Mouse (Mus musculus): ENCODE measurements at regions not wholly inside any gene's neighbourhood (a gene's known extent, or its start where the extent isn't known, plus 50 kb on each side); places are given as distances from the start of the nearest gene placed in this dataset.

DNA sequence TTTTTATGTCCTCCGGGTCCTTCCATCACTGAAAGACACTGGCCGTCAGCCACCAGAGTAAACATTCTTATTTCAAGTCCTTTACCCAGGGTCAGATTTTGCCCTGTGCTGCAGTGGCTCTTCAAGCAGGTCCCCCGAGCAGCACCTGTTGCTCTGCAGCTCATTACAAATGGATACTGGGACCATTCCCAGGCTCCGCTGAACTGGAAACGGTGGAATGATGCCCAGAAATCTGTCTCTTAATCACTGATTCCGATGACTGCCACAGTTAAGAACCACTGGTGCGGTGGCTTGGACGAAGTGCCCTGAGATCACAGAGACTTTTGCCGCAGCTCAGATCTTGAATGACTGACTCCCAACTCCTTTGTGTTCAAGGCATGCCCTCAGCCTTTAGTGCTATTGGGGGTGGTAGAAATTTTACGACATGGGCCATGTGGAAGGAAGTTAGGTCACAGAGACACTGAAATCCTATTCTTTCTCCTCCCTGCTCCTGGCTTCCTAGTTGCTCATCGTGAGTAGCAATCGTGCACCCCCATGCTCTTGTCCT, 179.6 kb upstream of the Prickle1 start:
- 83% methylated on average over 12 of the region's 12 CpGs for WGBS
- H3K4me3 ChIP-seq: no peak overlapping the region
- H3K27ac ChIP-seq: peak overlapping the region; percentile 36; the same call in 1 of the 2 replicates
- no peaks in the 10 kb centered on the region for H3K9me3 ChIP-seq (replicated peaks)
- H3K27me3 ChIP-seq (ENCODE audit: low read depth, poor library complexity, severe bottlenecking): no peaks in the 10 kb centered on the region
- no peaks in the 10 kb centered on the region for H3K36me3 ChIP-seq
- H3K4me1 ChIP-seq: peaks cover 8% of the 10 kb centered on the region
- no peak for DNase-seq (ENCODE audit: low spot score)

DNA sequence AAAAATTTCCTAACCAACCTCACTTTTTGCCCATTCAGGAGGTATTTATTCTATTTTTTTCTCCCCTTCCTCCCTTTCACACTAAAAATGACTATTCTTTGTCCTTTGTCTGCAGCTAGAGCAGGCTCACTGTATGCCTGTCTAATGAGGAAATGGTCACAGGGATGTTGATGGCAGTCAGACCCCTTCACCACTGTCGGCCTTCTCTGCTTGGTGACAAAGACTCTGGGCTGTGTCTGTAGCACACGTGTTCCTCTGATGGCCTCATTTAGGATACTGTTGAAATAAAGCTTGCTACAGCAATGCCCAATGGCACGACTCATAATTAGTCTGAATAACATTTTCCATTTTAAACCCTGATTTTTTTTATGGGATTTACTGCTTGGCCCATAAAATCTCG, 178.6 kb upstream of the Prickle1 start:
- 90% methylated on average over 4 of the region's 4 CpGs for WGBS
- Histone ChIP-seq H3K27me3 (ENCODE audit: low read depth, poor library complexity, severe bottlenecking) (no peaks in the 10 kb centered on the region), H3K36me3 (no peaks in the 10 kb centered on the region), H3K4me3 (no peak overlapping the region), H3K4me1 (peaks cover 13% of the 10 kb centered on the region), H3K9me3 (replicated peaks) (no peaks in the 10 kb centered on the region), H3K27ac (no peak overlapping the region)
- no peak for DNase-seq (ENCODE audit: low spot score)

DNA sequence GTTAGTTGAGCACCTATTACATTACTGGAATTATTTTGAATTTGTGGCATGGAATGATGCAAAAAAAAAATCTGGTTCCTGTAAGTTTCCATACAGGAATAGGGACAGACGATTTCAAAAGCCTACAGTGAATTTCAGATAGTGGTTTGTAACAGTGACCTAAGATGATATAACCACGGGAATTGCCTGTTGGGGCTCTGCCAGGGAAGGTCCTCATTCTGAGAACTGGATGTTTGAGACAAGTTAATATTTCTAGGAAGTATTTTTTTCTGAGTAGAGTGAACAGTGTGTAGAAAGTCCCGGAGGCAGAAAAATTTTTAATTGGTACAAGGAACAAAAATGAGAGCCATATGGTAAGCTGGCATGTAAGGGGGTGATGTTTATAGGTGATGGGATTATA, 171.3 kb upstream of the Prickle1 start:
- Histone ChIP-seq H3K27me3 (ENCODE audit: low read depth, poor library complexity, severe bottlenecking) (0 out of 2 replicates have a peak, but pooled peaks cover 8% of the 10 kb centered on the region), H3K9me3 (replicated peaks) (no peaks in the 10 kb centered on the region), H3K36me3 (no peaks in the 10 kb centered on the region), H3K4me1 (peaks cover 9% of the 10 kb centered on the region; the same call in 1 of the 2 replicates), H3K4me3 (no peak overlapping the region), H3K27ac (no peak overlapping the region)
- 88% methylated on average over 3 of the region's 3 CpGs for WGBS
- no peak for DNase-seq (ENCODE audit: low spot score)

DNA sequence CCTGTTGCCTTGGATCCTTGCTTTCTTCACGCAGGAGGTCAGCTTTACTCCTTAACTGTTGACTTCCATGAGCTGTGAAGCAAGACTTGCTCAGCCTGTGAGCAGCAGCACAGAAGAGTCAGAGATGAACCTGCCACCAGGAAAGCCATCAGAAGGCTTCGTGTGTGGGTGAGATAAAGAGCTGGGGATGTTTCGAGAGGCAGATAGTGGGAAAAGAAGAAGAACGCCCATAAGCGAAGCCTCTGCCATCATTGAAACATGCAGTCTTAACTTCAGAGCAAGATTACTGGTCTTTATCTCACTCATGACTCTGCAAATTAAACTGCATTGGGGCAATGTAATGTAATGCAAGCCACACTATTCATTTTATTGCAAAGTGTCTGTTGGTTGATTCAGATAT, 167.4 kb upstream of the Prickle1 start:
- WGBS: 90% methylated on average over 5 of the region's 5 CpGs
- H3K9me3 ChIP-seq (replicated peaks): no peaks in the 10 kb centered on the region
- no peak for DNase-seq (ENCODE audit: low spot score)
- no peaks in the 10 kb centered on the region for H3K36me3 ChIP-seq
- no peak overlapping the region for H3K4me3 ChIP-seq
- 0 out of 2 replicates have a peak, but pooled peaks cover 8% of the 10 kb centered on the region for H3K27me3 ChIP-seq (ENCODE audit: low read depth, poor library complexity, severe bottlenecking)
- H3K27ac ChIP-seq: no peak overlapping the region
- peaks cover 4% of the 10 kb centered on the region; the same call in 1 of the 2 replicates for H3K4me1 ChIP-seq

DNA sequence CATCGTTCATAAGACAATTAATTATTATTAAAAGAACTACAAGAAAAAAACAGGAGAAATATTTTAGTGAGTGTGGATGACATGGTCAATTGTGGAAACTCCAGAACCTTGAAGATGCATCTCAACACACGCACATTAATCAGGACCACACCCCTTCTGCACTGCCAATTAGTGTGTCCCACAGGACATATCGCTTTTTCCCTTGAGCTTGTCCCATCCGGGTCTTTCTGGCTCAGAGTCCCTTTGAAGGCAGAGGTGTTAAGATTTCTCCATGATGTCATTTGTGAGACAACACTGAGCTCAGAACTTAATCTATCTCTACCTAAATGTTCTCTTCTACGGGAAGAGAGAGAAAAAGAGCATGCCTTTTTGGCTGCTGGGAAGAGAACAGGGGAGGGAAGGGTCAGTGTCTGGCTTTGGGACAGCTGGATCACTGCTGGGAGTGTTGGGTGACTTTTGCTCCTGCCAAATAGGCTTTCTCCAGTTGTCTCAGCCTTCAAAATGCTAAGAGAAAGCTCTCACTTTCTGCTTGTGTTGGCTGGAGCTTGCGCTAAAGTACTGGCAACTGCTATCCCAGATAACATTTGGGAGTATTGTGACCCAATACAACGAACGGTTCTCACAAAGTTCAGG, 162.6 kb upstream of the Prickle1 start:
- Histone ChIP-seq H3K27me3 (ENCODE audit: low read depth, poor library complexity, severe bottlenecking) (no peaks in the 10 kb centered on the region), H3K36me3 (no peaks in the 10 kb centered on the region), H3K9me3 (replicated peaks) (no peaks in the 10 kb centered on the region), H3K4me3 (no peak overlapping the region), H3K4me1 (peaks cover 3% of the 10 kb centered on the region; the same call in 1 of the 2 replicates), H3K27ac (no peak overlapping the region)
- WGBS: 89% methylated on average over 8 of the region's 8 CpGs
- no peak for DNase-seq (ENCODE audit: low spot score)

DNA sequence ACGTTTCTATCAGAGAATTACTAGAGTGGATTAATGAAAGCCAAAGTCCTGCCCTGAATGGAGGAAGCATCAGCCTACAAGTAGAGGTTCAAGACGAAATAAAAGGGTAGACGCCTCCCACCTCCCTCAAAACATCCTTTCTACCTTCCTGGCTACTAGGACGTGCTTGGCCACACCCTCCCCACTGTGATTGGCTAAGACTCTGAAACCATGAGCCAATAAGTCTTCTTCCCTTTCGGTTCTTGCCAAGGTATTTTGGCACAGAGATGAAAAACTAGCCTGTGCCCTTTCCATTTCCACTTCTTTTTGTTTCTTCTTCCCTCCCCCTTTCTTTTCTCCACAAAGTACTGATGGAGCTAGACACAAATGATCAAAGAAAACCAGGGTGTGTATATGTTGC, 160.3 kb upstream of the Prickle1 start:
- Histone ChIP-seq H3K4me3 (no peak overlapping the region), H3K27ac (no peak overlapping the region), H3K4me1 (peaks cover 7% of the 10 kb centered on the region), H3K9me3 (replicated peaks) (no peaks in the 10 kb centered on the region), H3K27me3 (ENCODE audit: low read depth, poor library complexity, severe bottlenecking) (no peaks in the 10 kb centered on the region), H3K36me3 (no peaks in the 10 kb centered on the region)
- 81% methylated on average over 5 of the region's 5 CpGs for WGBS
- no peak for DNase-seq (ENCODE audit: low spot score)

DNA sequence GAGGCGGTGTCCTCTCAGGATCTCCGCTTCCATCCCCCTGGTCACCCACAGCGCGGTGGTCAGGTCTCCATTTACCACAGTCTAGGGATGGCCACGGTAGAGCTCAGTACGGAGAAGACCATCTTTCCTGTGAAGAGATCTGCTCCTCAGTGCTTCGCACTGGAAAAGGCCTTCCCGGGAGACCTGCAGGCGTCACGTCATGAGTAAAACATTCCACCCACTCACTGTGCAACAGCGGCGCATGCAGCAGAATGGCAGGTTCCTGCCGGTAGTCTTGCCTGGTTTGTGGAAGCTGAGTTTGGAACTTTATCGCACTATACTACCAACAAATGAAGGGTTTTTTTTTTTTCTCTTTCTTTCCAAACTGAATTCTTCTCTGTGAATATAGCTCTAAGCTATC, 156.1 kb upstream of the Prickle1 start:
- H3K4me3 ChIP-seq: no peak overlapping the region
- no peaks in the 10 kb centered on the region for H3K27me3 ChIP-seq (ENCODE audit: low read depth, poor library complexity, severe bottlenecking)
- H3K9me3 ChIP-seq (replicated peaks): no peaks in the 10 kb centered on the region
- no peaks in the 10 kb centered on the region for H3K36me3 ChIP-seq
- no peak overlapping the region for H3K27ac ChIP-seq
- no peak for DNase-seq (ENCODE audit: low spot score)
- 90% methylated on average over 14 of the region's 14 CpGs for WGBS
- H3K4me1 ChIP-seq: peaks cover 10% of the 10 kb centered on the region

DNA sequence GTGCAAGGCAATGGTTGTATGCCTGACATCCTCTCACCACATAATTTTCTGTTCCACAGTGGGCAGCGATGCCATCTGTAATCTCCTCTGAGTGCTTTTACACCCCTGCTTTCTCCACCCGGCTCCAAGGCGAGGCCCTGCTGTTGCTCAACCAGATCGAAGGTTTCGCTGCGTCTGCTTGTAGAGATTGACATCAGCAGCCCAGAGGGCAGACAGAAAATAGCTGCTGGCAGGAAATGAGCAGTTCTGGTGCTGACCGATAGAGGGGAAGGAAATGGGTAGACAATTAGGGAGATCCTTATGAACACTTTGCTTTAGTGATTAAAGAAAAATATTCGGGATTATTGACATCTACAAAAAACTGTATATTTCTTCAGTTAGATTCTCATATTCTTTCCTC, 155.3 kb upstream of the Prickle1 start:
- H3K27me3 ChIP-seq (ENCODE audit: low read depth, poor library complexity, severe bottlenecking): no peaks in the 10 kb centered on the region
- 29% methylated on average over 8 of the region's 8 CpGs for WGBS

DNA sequence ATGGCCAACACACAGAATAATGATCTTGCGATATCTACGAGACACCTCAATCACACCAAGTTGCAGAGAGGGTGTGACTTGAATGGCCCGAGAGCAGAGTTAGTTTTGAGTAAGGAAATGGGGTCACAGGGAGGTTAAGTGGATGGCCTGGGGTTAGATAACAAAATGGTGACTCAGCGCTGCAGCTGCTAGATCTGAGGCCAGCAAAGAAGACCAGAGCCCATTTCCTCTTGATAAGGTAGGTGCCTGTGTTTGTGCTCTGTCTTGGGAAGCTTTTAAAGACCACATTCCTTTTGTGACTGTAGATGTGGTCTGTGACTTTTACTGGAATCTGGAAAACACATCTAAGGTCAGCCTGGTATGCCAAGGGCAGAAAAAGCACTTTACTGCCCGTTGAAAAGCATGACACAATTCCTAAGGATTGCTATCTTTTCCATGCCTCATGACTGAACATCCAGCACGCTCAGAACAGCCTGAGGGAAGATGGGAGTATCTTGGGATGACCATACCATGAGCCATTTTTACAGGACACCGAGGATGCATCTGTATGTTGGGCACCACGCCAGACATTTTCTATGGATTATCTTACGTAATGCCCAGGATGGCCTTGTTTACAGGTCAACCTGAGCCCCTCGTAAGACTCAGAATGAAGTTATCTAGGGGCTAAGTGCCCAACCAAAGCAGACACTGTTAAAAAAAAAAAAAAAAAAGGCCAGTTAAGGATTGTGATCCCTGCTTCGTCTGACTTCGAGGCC, 148.7 kb upstream of the Prickle1 start:
- DNase-seq (ENCODE audit: low spot score): no peak
- Histone ChIP-seq H3K36me3 (no peaks in the 10 kb centered on the region), H3K27ac (no peak overlapping the region), H3K4me3 (no peak overlapping the region), H3K4me1 (peaks cover 8% of the 10 kb centered on the region), H3K27me3 (ENCODE audit: low read depth, poor library complexity, severe bottlenecking) (no peaks in the 10 kb centered on the region), H3K9me3 (replicated peaks) (no peaks in the 10 kb centered on the region)
- WGBS: 35% methylated on average over 12 of the region's 12 CpGs

More for the DNA sequence above, 155.3 kb upstream of the Prickle1 start:
- no peak for DNase-seq (ENCODE audit: low spot score)
- Histone ChIP-seq H3K4me3 (no peak overlapping the region), H3K9me3 (replicated peaks) (no peaks in the 10 kb centered on the region), H3K4me1 (peaks cover 7% of the 10 kb centered on the region), H3K27ac (peak overlapping the region; percentile 61), H3K36me3 (no peaks in the 10 kb centered on the region)

DNA sequence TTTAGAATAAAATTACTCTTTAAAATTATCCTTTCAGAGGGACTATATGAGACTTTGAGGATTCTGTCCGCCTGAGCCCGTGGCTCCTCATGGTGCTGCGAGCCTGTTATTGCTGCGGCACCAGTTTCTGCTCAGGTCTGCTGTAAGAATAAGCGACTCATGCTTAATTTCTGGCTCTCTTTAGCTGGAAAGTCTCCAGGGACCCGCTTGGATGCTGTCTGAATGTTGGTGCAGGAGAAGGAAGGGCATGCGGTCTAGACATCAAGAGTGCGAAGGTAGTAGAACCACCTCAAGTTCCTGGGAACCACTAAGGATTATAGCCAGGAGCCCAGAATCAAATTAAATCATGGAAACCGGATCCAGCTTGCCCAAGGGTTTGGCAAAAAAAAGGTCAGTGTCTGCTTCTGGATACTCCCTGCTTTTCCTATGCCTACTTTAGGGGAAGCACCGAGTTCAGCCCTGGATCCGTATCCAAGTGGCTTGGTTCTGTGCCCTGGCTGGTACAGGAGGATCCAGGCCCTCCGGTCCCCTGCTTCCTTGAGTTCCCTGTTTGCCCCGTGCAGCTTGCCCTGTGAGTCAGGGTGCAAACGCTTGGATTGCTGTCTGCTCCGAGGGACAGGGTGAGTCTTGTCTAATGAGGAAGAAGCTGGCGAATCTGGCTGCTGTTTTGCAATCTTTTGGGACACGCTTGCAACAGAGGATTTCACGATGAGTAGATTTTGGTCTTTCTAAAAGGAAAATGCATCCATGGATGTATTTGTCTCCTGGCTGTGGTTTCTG, 138.2 kb upstream of the Prickle1 start:
- peak overlapping the region; percentile 31; the same call in 1 of the 2 replicates for H3K27ac ChIP-seq
- H3K27me3 ChIP-seq (ENCODE audit: low read depth, poor library complexity, severe bottlenecking): no peaks in the 10 kb centered on the region
- 91% methylated on average over 18 of the region's 18 CpGs for WGBS
- no peaks in the 10 kb centered on the region for H3K36me3 ChIP-seq
- no peak overlapping the region for H3K4me3 ChIP-seq
- no peak for DNase-seq (ENCODE audit: low spot score)
- peaks cover 38% of the 10 kb centered on the region for H3K4me1 ChIP-seq
- H3K9me3 ChIP-seq (replicated peaks): no peaks in the 10 kb centered on the region

DNA sequence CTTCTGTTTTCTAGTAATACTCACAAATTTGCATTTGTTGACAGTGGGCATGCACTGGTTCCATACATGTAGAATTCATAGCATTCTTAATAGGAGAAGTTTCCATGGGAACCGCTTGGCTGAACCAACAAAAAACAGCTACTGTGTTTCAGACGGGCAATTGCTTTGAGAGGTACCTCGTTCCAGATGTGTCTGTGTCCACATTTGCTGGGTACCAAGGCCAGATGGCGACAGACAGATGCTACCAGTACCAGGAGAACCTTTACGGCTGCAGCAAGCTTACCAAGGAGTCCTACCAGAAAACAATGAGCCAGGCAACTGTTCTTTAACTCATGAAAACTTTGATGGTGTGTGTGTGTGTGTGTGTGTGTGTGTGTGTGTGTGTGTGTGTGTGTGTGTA, 137.1 kb upstream of the Prickle1 start:
- DNase-seq (ENCODE audit: low spot score): peak; percentile 54
- H3K27me3 ChIP-seq (ENCODE audit: low read depth, poor library complexity, severe bottlenecking): no peaks in the 10 kb centered on the region
- no peaks in the 10 kb centered on the region for H3K36me3 ChIP-seq
- no peak overlapping the region for H3K4me3 ChIP-seq
- WGBS: 54% methylated on average over 5 of the region's 5 CpGs
- no peak overlapping the region for H3K27ac ChIP-seq
- no peaks in the 10 kb centered on the region for H3K9me3 ChIP-seq (replicated peaks)
- peaks cover 36% of the 10 kb centered on the region for H3K4me1 ChIP-seq

DNA sequence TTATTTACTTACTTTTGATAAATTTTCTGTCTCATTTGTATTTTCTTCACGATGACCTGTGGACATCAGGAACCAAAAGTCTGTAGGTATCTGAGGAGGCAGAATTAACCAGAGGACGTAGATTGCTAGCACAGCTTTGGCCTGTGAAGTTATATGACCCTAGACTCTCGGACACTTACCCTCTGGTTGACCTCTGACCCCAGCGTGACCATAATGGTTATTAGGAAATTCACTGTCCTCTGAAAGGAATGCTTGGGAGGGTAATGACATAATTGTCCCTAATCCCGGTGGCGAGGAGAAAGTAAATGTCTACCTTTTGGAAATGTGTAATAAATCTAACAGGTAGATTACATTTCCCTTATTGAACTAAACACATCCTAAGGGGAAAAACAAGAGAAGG, 135.5 kb upstream of the Prickle1 start:
- H3K27ac ChIP-seq: no peak overlapping the region
- no peaks in the 10 kb centered on the region for H3K27me3 ChIP-seq (ENCODE audit: low read depth, poor library complexity, severe bottlenecking)
- H3K4me1 ChIP-seq: peaks cover 35% of the 10 kb centered on the region
- no peaks in the 10 kb centered on the region for H3K9me3 ChIP-seq (replicated peaks)
- no peaks in the 10 kb centered on the region for H3K36me3 ChIP-seq
- DNase-seq (ENCODE audit: low spot score): no peak
- H3K4me3 ChIP-seq: no peak overlapping the region
- WGBS: 17% methylated on average over 6 of the region's 6 CpGs

DNA sequence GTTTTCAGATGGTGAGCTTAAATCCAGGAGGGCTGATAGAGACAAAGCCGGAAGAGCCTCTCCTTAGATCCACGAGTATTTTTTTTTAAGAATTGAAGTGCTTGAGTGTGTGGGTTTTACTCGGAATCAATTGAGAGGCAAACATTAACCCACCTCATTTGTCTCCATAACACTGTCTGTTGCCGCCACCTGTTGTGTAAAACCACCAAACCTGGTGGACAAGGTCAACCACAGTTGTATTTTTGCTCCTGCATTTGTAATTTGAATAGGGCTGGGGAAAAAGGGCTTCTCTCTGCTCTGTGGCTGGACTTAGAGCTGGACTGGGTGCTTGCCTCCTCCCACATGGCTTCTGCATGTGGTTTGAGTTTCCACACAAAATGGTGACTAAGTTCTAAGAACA, 119.8 kb upstream of the Prickle1 start:
- peaks cover 32% of the 10 kb centered on the region for H3K4me1 ChIP-seq
- H3K27ac ChIP-seq: peak overlapping the region; percentile 63; the same call in 1 of the 2 replicates
- H3K36me3 ChIP-seq: no peaks in the 10 kb centered on the region
- whole genome bisulfite sequencing: 49% methylated on average over 4 of the region's 4 CpGs
- no peak overlapping the region for H3K4me3 ChIP-seq
- H3K27me3 ChIP-seq (ENCODE audit: low read depth, poor library complexity, severe bottlenecking): no peaks in the 10 kb centered on the region
- no peaks in the 10 kb centered on the region for H3K9me3 ChIP-seq (replicated peaks)
- no peak for DNase-seq (ENCODE audit: low spot score)
